Mouse (Mus musculus): Measurements from ENCODE around the gene Apoa4. TPM values are rescaled to one million over a fixed set of nuclear protein-coding genes. Genes with fewer than 3 reads are reported as not detected.

Gene Apoa4
- 0.74 and 1.3 TPM in 2 replicates for polyA plus RNA-seq (2016; fragmentation: Nextera tagmentation; extraction: Ambion mirVana)

DNA sequence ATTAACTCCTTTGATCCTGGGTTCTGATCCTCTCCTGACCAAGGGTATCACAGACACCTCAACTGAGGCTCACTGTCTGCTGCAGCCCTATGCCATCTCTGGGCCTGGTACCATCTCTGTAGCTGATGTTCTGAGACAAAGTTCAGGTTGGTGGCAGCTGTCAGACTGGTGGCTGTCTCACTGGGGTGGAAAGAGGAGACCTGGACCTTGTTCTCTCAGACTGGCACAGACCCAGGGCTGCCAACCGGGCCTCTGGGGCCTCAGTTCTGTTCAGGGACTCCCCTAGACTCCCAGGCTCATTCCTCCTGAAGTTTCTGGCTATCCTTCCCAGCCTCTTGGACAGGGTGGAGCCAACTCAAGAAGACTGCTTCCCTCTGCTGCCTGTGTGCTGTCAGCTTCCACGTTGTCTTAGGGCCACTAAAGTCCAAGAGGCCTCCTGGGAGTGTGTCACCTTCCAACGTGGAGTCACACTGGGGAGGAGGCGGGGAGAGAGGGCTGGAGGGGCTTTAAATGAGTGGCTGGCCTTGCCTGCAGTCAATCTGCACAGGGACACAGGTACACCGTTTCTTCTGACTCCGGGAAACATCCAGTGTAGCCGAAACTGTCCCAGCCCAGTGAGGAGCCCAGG lies at the start of gene Apoa4:
Gene Apoa4 (plus strand): TSS at position 171 of the 628 bp plus-strand sequence.
- H3K9me3 ChIP-seq (replicated peaks): no peaks in the 10 kb centered on the region
- no peak for ATAC-seq (ENCODE audit: insufficient number of reproducible peaks, low FRiP score)
- no peak within 1 kb of the TSS for H3K9ac ChIP-seq
- H3K36me3 ChIP-seq: no peaks in the 10 kb centered on the region
- no peak within 1 kb of the TSS for H3K4me2 ChIP-seq
- peaks cover 17% of the 10 kb centered on the region for H3K4me1 ChIP-seq (replicated peaks)
- no peak within 1 kb of the TSS for H3K27ac ChIP-seq (ENCODE audit: poor library complexity, severe bottlenecking)
- 65% methylated on average over 7 of the region's 7 CpGs for WGBS
- H3K27me3 ChIP-seq (replicated peaks): no peaks in the 10 kb centered on the region; the same call in 1 of the 2 replicates
- no peak within 1 kb of the TSS for H3K4me3 ChIP-seq

DNA sequence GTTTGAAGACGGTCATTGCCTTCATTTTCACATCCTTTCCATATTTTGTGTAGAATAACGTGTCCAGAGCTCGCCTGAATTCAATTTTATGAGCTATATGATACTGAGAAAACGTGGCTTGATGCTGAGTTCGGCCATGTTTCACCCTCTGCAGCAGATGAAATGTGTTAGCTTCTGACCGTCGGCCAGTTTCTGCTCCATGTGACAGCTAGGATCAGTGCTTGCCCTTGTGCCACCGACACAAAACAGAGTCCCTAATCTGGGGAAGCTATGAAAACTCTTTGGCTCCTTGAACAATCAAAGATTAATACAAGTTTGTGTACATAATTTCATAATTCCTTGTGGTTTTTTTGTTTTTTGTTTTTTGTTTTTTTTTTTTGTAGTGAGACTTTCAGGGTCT lies 49.3 kb upstream of the Apoa4 start:
- Histone ChIP-seq H3K9ac (no peak overlapping the region), H3K27ac (ENCODE audit: poor library complexity, severe bottlenecking) (no peak overlapping the region), H3K27me3 (replicated peaks) (no peaks in the 10 kb centered on the region), H3K4me3 (no peak overlapping the region), H3K36me3 (peaks cover 17% of the 10 kb centered on the region), H3K4me1 (replicated peaks) (peaks cover 24% of the 10 kb centered on the region), H3K9me3 (replicated peaks) (no peaks in the 10 kb centered on the region), H3K4me2 (no peak overlapping the region)
- no peak for ATAC-seq (ENCODE audit: insufficient number of reproducible peaks, low FRiP score)
- 56% methylated on average over 8 of the region's 8 CpGs for WGBS

DNA sequence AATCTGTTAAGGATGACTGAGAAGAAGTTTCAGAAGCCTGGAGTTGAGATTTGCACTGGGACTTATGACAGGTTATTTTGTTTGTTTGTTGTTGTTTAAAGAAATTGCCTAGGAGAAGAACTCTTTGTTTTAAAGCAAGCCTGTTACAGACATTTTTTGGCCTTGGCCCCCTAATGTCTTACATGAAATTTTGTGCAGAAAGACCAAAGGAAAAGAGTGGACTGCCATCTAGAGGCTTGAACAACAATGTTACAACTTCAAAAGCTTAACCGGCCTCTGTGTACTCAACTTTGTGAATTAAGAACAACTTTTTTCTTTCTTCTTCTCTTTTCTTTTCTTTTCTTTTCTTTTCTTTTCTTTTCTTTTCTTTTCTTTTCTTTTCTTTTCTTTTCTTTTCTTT lies 48.9 kb upstream of the Apoa4 start:
- no peak overlapping the region for H3K27ac ChIP-seq (ENCODE audit: poor library complexity, severe bottlenecking)
- 32% methylated on average over 1 of the region's 1 CpGs for WGBS
- peaks cover 17% of the 10 kb centered on the region for H3K36me3 ChIP-seq
- no peak for ATAC-seq (ENCODE audit: insufficient number of reproducible peaks, low FRiP score)
- no peak overlapping the region for H3K9ac ChIP-seq
- H3K27me3 ChIP-seq (replicated peaks): no peaks in the 10 kb centered on the region
- H3K9me3 ChIP-seq (replicated peaks): no peaks in the 10 kb centered on the region
- peaks cover 28% of the 10 kb centered on the region for H3K4me1 ChIP-seq (replicated peaks)
- no peak overlapping the region for H3K4me2 ChIP-seq
- no peak overlapping the region for H3K4me3 ChIP-seq

DNA sequence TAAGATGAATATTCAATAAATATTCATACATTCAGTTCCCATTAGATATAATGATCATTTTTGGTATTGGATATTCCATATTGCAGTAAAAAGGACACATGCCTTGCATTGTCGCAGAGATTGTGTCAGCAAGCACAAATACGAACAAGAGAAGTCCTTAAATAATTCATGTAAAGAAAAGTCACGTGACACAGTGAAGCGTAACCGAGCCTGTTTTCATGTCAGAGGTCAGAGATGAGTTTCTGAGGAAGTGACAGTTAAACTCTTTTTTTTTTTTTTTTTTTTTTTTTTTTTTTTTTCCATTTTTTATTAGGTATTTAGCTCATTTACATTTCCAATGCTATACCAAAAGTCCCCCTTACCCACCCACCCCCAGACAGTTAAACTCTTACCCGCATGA lies 47.9 kb upstream of the Apoa4 start:
- WGBS: 91% methylated on average over 6 of the region's 6 CpGs
- ATAC-seq (ENCODE audit: insufficient number of reproducible peaks, low FRiP score): no peak
- no peak overlapping the region for H3K9ac ChIP-seq
- H3K36me3 ChIP-seq: peaks cover 17% of the 10 kb centered on the region
- no peak overlapping the region for H3K4me3 ChIP-seq
- no peak overlapping the region for H3K4me2 ChIP-seq
- no peaks in the 10 kb centered on the region for H3K27me3 ChIP-seq (replicated peaks)
- no peaks in the 10 kb centered on the region for H3K9me3 ChIP-seq (replicated peaks)
- no peak overlapping the region for H3K27ac ChIP-seq (ENCODE audit: poor library complexity, severe bottlenecking)
- H3K4me1 ChIP-seq (replicated peaks): peaks cover 38% of the 10 kb centered on the region

DNA sequence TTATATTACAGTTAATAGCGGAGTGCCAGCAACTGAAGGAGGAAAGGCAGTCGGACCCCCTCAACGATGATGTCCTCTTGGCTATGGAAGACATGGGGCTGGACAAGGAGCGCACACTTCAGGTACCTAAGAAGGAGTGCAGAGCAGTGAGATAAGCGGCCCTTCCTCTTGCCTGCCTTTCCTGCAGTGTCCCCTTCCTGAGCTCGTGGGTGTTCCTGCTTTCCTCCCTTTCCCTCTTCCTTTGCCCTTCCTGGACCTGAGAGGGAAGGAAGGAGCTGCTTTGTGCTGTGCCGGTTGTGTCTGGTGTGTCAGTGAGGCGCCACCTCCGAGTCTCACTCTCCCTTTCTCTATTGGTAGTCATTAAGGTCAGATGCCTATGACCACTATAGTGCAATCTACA lies 45.7 kb upstream of the Apoa4 start:
- WGBS: 72% methylated on average over 9 of the region's 9 CpGs
- Histone ChIP-seq H3K27ac (ENCODE audit: poor library complexity, severe bottlenecking) (no peak overlapping the region), H3K4me1 (replicated peaks) (peaks cover 57% of the 10 kb centered on the region)

DNA sequence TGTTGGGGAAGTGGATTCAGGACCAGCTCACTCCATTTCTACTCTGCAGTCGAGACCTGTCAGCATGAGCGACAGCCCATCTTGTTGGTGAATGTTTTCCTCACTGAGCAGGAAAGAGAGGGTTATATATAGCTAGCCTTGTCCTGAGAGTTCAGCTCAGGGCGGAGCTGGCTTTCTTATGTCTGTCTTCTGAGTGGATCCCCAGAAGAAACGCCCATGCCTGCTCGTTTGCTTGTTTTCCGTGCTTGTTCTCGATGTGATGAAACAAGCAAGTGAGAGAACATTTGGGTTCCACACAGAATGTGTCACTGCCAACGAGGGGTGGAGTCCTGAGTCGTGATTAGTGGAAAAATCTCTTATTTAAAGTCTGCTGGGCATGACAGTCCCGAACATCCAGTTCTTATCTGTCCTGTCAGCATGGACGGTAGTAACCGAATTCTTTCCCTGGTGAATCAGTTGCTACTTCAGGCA lies 43.8 kb upstream of the Apoa4 start:
- no peaks in the 10 kb centered on the region for H3K9me3 ChIP-seq (replicated peaks)
- peaks cover 39% of the 10 kb centered on the region for H3K36me3 ChIP-seq
- peak overlapping the region; percentile 88 for H3K27ac ChIP-seq (ENCODE audit: poor library complexity, severe bottlenecking)
- no peak overlapping the region for H3K4me3 ChIP-seq
- peak overlapping the region; percentile 47 for H3K4me2 ChIP-seq
- peaks cover 55% of the 10 kb centered on the region for H3K4me1 ChIP-seq (replicated peaks)
- H3K9ac ChIP-seq: no peak overlapping the region
- peak; percentile 70 for ATAC-seq (ENCODE audit: insufficient number of reproducible peaks, low FRiP score)
- whole genome bisulfite sequencing: 15% methylated on average over 12 of the region's 12 CpGs
- no peaks in the 10 kb centered on the region for H3K27me3 ChIP-seq (replicated peaks)

More for the DNA sequence above, 45.7 kb upstream of the Apoa4 start:
- no peak overlapping the region for H3K9ac ChIP-seq
- no peaks in the 10 kb centered on the region for H3K27me3 ChIP-seq (replicated peaks)
- no peak overlapping the region for H3K4me3 ChIP-seq
- no peak overlapping the region for H3K4me2 ChIP-seq
- H3K36me3 ChIP-seq: peaks cover 24% of the 10 kb centered on the region
- no peak for ATAC-seq (ENCODE audit: insufficient number of reproducible peaks, low FRiP score)
- no peaks in the 10 kb centered on the region for H3K9me3 ChIP-seq (replicated peaks)

DNA sequence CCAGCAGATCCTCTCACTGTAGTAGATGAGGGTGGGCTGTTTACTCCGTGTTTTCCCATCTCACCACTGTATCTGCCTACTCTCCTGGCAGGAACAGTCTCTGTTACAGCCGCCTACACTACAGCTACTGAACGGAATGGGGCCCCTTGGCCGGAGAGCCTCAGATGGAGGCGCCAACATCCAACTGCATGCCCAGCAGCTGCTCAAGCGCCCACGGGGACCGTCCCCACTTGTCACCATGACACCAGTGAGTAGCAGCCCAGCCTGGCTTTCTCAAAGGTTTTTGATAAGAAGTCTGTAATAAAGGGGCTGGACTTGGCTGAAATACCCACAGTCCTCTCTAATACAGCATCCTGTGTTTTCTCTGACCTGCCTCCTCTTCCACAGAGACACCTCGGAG lies 42.0 kb upstream of the Apoa4 start:
- no peak overlapping the region for H3K4me2 ChIP-seq
- ATAC-seq (ENCODE audit: insufficient number of reproducible peaks, low FRiP score): no peak
- peaks cover 63% of the 10 kb centered on the region for H3K4me1 ChIP-seq (replicated peaks)

DNA sequence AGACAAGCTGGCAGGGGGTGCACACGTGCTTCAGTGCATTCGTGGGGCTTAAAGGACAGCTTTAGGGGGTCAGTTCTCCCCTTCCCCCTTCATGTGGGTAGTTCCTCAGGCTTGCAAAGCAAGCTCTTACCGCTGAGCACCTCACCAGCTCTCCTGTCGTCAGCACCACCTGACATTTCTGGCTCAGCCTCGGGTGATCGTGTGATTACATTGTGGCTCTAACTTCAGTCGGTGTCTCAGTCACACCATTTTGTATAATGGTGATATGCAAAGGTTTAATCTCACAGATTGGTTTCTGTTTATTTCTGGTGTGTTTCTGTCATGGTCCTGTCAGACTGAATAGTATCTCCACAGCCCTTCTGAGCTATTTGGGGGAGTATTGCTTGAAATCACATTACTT lies 41.6 kb upstream of the Apoa4 start:
- Histone ChIP-seq H3K9me3 (replicated peaks) (no peaks in the 10 kb centered on the region), H3K27ac (ENCODE audit: poor library complexity, severe bottlenecking) (peak overlapping the region; percentile 88; the same call in 1 of the 2 replicates)
- 69% methylated on average over 7 of the region's 7 CpGs for WGBS

More for the DNA sequence above, 42.0 kb upstream of the Apoa4 start:
- no peaks in the 10 kb centered on the region for H3K27me3 ChIP-seq (replicated peaks)
- peak overlapping the region; percentile 88 for H3K27ac ChIP-seq (ENCODE audit: poor library complexity, severe bottlenecking)
- no peak overlapping the region for H3K4me3 ChIP-seq
- H3K9ac ChIP-seq: no peak overlapping the region
- 52% methylated on average over 9 of the region's 9 CpGs for WGBS
- H3K36me3 ChIP-seq: peaks cover 48% of the 10 kb centered on the region
- no peaks in the 10 kb centered on the region for H3K9me3 ChIP-seq (replicated peaks)

DNA sequence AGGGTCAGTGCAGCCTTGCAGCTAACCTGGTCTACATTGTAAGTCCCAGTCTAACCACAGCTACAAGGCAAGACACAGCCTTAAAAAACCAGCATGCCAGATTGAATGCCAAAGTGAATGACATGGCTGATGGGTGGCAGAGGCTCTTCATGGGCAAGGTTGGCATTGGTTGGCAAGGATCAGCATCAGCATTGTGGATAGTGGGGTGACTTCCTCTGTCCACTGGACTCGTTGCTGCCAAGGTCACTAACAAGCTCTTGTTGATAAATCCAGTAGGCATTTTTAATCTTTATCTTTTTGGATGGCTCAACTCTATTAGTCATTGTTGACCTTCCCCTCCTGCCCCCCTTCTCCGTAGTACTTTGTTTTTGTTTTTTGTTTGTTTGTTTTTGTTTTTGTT lies 40.9 kb upstream of the Apoa4 start:
- H3K36me3 ChIP-seq: peaks cover 50% of the 10 kb centered on the region
- H3K9ac ChIP-seq: no peak overlapping the region
- no peak for ATAC-seq (ENCODE audit: insufficient number of reproducible peaks, low FRiP score)
- H3K27ac ChIP-seq (ENCODE audit: poor library complexity, severe bottlenecking): no peak overlapping the region
- no peak overlapping the region for H3K4me2 ChIP-seq
- no peaks in the 10 kb centered on the region for H3K9me3 ChIP-seq (replicated peaks)
- H3K27me3 ChIP-seq (replicated peaks): no peaks in the 10 kb centered on the region
- H3K4me3 ChIP-seq: no peak overlapping the region
- H3K4me1 ChIP-seq (replicated peaks): peaks cover 60% of the 10 kb centered on the region
- WGBS: 57% methylated on average over 2 of the region's 2 CpGs

More for the DNA sequence above, 41.6 kb upstream of the Apoa4 start:
- H3K4me2 ChIP-seq: no peak overlapping the region
- peaks cover 64% of the 10 kb centered on the region for H3K4me1 ChIP-seq (replicated peaks)
- peaks cover 48% of the 10 kb centered on the region for H3K36me3 ChIP-seq
- H3K4me3 ChIP-seq: no peak overlapping the region
- H3K9ac ChIP-seq: no peak overlapping the region
- H3K27me3 ChIP-seq (replicated peaks): no peaks in the 10 kb centered on the region
- ATAC-seq (ENCODE audit: insufficient number of reproducible peaks, low FRiP score): no peak

DNA sequence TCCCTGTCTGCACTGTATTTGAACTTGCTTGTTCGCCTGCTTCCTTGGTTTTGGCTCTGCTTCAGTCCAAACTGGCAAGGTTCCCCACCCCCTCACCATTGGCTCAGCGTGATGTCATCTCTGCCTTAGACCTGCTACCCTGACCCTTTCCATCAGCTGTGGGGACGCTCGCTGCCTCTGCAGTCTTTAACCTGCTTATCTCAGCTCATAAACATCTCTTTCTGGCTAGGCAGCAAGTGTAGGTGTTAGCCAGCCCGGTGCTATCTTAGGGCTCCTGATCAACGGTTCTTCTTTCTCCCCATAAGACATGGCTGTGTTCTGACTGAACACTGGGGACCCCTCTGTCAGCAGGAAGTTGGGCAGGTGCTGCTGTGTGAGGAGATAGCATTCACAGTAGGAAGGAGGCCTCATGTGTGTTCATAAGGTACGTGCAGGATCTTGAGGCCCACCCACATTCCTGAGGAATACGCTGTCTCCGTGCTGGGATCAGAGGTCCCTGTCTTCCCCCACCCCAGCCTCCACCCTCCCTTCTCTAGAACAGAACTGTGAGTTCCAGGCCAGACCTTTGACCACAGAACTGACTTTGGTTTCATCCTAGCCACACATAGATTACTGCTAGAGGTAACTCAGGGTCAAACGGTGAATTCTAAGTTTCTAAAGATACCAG lies 33.5 kb upstream of the Apoa4 start:
- no peak; the same call in 1 of the 2 replicates for ATAC-seq (ENCODE audit: insufficient number of reproducible peaks, low FRiP score)
- Histone ChIP-seq H3K4me2 (no peak overlapping the region), H3K27ac (ENCODE audit: poor library complexity, severe bottlenecking) (no peak overlapping the region), H3K9ac (no peak overlapping the region), H3K36me3 (peaks cover 77% of the 10 kb centered on the region), H3K9me3 (replicated peaks) (no peaks in the 10 kb centered on the region), H3K4me3 (no peak overlapping the region), H3K27me3 (replicated peaks) (no peaks in the 10 kb centered on the region), H3K4me1 (replicated peaks) (peaks cover 7% of the 10 kb centered on the region)
- WGBS: 56% methylated on average over 10 of the region's 10 CpGs

DNA sequence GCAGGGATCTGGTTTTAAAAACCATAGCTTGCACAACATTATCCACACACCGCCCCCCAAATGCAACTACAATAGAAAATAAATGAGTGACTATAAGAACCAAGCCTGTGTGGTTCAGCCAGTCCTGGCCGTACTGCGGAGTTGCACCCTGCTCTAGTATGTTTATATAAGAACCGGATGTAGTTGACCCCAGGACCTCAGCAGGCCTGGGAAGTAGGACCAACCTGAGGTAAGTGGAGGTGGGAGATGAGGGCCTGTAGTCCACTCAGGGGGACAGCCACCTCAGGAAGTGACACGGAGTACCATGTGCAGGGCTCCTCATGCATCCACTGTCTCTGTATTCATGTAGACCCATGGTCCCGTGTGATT lies 33.0 kb upstream of the Apoa4 start:
- H3K36me3 ChIP-seq: peaks cover 77% of the 10 kb centered on the region
- peaks cover 5% of the 10 kb centered on the region for H3K4me1 ChIP-seq (replicated peaks)
- no peaks in the 10 kb centered on the region for H3K9me3 ChIP-seq (replicated peaks)
- 81% methylated on average over 6 of the region's 6 CpGs for WGBS
- no peak overlapping the region for H3K9ac ChIP-seq
- no peak overlapping the region for H3K4me2 ChIP-seq
- ATAC-seq (ENCODE audit: insufficient number of reproducible peaks, low FRiP score): no peak
- no peak overlapping the region for H3K27ac ChIP-seq (ENCODE audit: poor library complexity, severe bottlenecking)
- H3K27me3 ChIP-seq (replicated peaks): no peaks in the 10 kb centered on the region
- H3K4me3 ChIP-seq: no peak overlapping the region
